Mouse (Mus musculus): ENCODE results near the gene Trpc7. TPM values are rescaled to one million over a fixed set of nuclear protein-coding genes. Genes with fewer than 3 reads are reported as not detected.

The Trpc7 gene
- polyA plus RNA-seq, 1 experiment = not detected

- no peak for DNase-seq (ENCODE audit: low read depth)
Observed at GRCm38 (mm10) chr13:56746739-56747532, 148.9 kb downstream of the Trpc7 start.

GRCm38 (mm10) chr13:56742325-56742901, 153.4 kb downstream of the Trpc7 start:
- DNase-seq (ENCODE audit: low read depth) = no peak

GRCm38 (mm10) chr13:56741691-56742090, 154.1 kb downstream of the Trpc7 start:
- DNase-seq (ENCODE audit: low read depth) = no peak

- DNase-seq (ENCODE audit: low read depth) = no peak
Observed at GRCm38 (mm10) chr13:56740496-56740895, 155.3 kb downstream of the Trpc7 start.

- DNase-seq (ENCODE audit: low read depth) = no peak
Observed at GRCm38 (mm10) chr13:56739556-56739955, 156.2 kb downstream of the Trpc7 start.

- no peak for DNase-seq (ENCODE audit: low read depth)
Observed at GRCm38 (mm10) chr13:56735212-56735875, 160.4 kb downstream of the Trpc7 start.

GRCm38 (mm10) chr13:56734617-56735016, 161.2 kb downstream of the Trpc7 start:
- DNase-seq (ENCODE audit: low read depth) = no peak

- no peak for DNase-seq (ENCODE audit: low read depth)
Observed at GRCm38 (mm10) chr13:56729046-56729445, 166.7 kb downstream of the Trpc7 start.

- no peak for DNase-seq (ENCODE audit: low read depth)
Observed at GRCm38 (mm10) chr13:56726551-56726950, 169.2 kb downstream of the Trpc7 start.

Other genes starting within 250 kb of the Trpc7 start
- 25.8 and 31.7 TPM in 2 replicates for gene Smad5, start 193.0 kb downstream of the Trpc7 start, polyA plus RNA-seq (2012; rRNA removed)
- 0.11 TPM in 1 of 2 replicates, not detected in the other for gene Gm45623, start 142.2 kb downstream of the Trpc7 start, polyA plus RNA-seq (2012; rRNA removed)

All from gonadal fat pad, adult 2 months (tissue).